Mouse (Mus musculus) forebrain, embryonic 14.5 days (tissue): Measurements from ENCODE around the gene Sgpp2. TPM values are rescaled to one million over a fixed set of nuclear protein-coding genes. Genes with fewer than 3 reads are reported as not detected.

ENCODE experiments used
- ATAC-seq: fragments of 200-750 bp; cut with Nextera tagmentation; 2 replicates; pipeline ENCODE4 v1.8.0; 2017; ENCODE audit warnings: mild to moderate bottlenecking, moderate library complexity
- DNase-seq: peaks from one replicate; pipeline ENCODE4 v3.0.0-alpha.2; 2015; ENCODE audit warnings: low spot score
- H3K27ac ChIP-seq: fragments of 300-500 bp; sonication (generic); 2 replicates; pipeline ENCODE4 v1.5.1; 2014; ENCODE audit warnings: low read depth, mild to moderate bottlenecking, control low read depth, low read length, moderate library complexity
- H3K27me3 ChIP-seq: fragments of 300-500 bp; sonication (generic); replicated peaks from 2 replicates; pipeline ENCODE4 v1.6.1; 2014; ENCODE audit warnings: low read length, control low read depth, mixed read lengths; ENCODE audit not compliant: control insufficient read depth, insufficient read depth
- H3K36me3 ChIP-seq: fragments of 300-500 bp; sonication (generic); 2 replicates; pipeline ENCODE4 v1.6.1; 2014; ENCODE audit warnings: low read length, control low read depth; ENCODE audit not compliant: control insufficient read depth, insufficient read depth
- H3K4me1 ChIP-seq: fragments of 300-500 bp; sonication (generic); 2 replicates; pipeline ENCODE4 v1.6.1; 2014; ENCODE audit warnings: antibody characterized with exemption, low read length, control low read depth; ENCODE audit not compliant: control insufficient read depth, insufficient read depth
- H3K4me2 ChIP-seq: fragments of 300-500 bp; sonication (generic); 2 replicates; pipeline ENCODE4 v1.6.1; 2014; ENCODE audit warnings: mild to moderate bottlenecking, control low read depth, low read length
- H3K4me3 ChIP-seq: fragments of 300-500 bp; sonication (generic); 2 replicates; pipeline ENCODE4 v1.5.1; 2014; ENCODE audit warnings: low read depth, low read length, control low read depth
- H3K9ac ChIP-seq: fragments of 300-500 bp; sonication (generic); 2 replicates; pipeline ENCODE4 v1.6.1; 2014; ENCODE audit warnings: mild to moderate bottlenecking, low read length, control low read depth, moderate library complexity
- H3K9me3 ChIP-seq: fragments of 300-500 bp; sonication (generic); replicated peaks from 2 replicates; pipeline ENCODE4 v1.6.1; 2016; ENCODE audit warnings: low read length, control low read depth, mixed read lengths; ENCODE audit not compliant: control insufficient read depth
- WGBS: fragments of 180-500 bp; shearing (Covaris S2); extraction: QIAGEN DNeasy Blood & Tissue Kit; methylation state at CpG from one replicate; pipeline ENCODE4 v1.1.7; 2014; 5-methylcytosine and 5-hydroxymethylcytosine counted together
- polyA plus RNA-seq: library from polyadenylated mRNA; unstranded; fragments of >200 nt; fragmentation: Nextera tagmentation; extraction: Ambion mirVana; gene quantifications from 2 replicates; pipeline ENCODE4 v1.2.1, GENCODE M21; 2014

Sgpp2 gene
- polyA plus RNA-seq, 1 experiment from 2014 or later = 0.10 TPM

DNA sequence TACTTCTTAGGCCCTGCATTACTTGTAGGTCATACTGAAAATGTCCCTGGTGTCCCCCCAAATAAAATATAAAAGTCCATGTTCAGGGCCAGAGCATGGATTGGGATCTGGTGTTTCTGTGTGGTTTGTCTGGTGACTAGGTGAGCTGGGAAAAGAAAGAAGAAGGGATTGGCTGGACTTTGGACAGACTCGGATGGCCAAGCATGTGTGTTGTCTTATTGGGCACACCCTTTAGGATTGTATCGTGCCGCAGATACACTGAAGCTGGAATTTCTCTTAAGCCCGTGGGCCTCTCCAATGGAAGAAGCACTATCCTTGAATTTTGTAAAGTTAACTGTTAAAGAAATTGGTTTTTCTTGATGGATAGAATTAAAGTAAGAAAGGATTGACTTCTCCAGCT, 91.3 kb downstream of the Sgpp2 start:
- H3K27ac ChIP-seq = no peak overlapping the region
- WGBS = 95% methylated on average over 4 of the region's 4 CpGs
- no peaks in the 10 kb centered on the region for H3K4me1 ChIP-seq
- no peak for ATAC-seq
- no peaks in the 10 kb centered on the region for H3K36me3 ChIP-seq
- H3K4me3 ChIP-seq = no peak overlapping the region
- no peak overlapping the region for H3K9ac ChIP-seq
- H3K4me2 ChIP-seq = no peak overlapping the region
- no peaks in the 10 kb centered on the region for H3K9me3 ChIP-seq
- DNase-seq = no peak
- H3K27me3 ChIP-seq = no peaks in the 10 kb centered on the region

DNA sequence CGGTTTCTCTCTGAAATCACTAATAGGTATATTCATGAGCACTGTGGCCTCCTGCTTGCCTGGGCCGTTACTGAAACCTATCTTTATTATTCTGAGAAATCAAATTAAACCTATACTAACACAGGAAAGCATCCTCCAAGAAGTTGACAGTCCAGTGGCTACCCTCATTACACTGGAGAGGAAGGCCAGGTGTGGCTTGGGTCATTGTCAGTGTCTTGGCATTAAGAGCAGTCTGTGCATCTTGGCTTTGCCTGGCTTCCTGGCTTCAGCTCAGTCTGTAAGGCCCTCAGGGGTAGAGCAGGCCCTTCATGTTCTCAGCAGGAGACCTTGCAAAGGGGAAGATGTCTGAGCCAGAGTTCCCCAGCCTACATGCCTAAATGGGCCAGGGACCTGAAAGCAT, 99.3 kb downstream of the Sgpp2 start:
- no peaks in the 10 kb centered on the region for H3K27me3 ChIP-seq
- H3K9ac ChIP-seq = no peak overlapping the region
- H3K9me3 ChIP-seq = no peaks in the 10 kb centered on the region
- H3K36me3 ChIP-seq = no peaks in the 10 kb centered on the region
- no peak for DNase-seq
- H3K27ac ChIP-seq = no peak overlapping the region
- ATAC-seq = no peak
- 91% methylated on average over 2 of the region's 2 CpGs for WGBS
- H3K4me2 ChIP-seq = no peak overlapping the region
- no peaks in the 10 kb centered on the region for H3K4me1 ChIP-seq
- H3K4me3 ChIP-seq = no peak overlapping the region

DNA sequence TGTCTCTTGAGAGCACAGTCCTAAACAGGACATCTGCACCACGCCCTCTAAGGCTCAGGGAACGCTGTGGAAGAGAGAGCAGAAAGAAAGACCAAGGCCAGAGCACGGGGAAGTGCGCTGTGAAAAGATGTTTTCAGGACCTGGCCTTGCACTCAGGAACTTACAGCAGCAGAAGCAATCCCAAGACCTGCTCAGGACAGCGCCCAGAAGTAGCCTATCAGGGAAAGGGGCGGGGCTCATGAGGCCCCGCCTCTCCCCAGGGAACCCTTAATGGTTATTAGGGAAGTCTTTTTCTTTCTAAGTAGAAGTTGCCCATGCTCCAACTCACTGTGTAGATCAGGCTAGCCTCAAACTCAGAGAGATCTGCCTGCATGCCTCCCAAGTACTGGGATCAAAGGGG, 102.5 kb downstream of the Sgpp2 start:
- no peaks in the 10 kb centered on the region for H3K4me1 ChIP-seq
- H3K27me3 ChIP-seq = no peaks in the 10 kb centered on the region
- DNase-seq (no peak), ATAC-seq (no peak)
- H3K4me3 ChIP-seq = no peak overlapping the region
- no peak overlapping the region for H3K27ac ChIP-seq
- H3K9me3 ChIP-seq = no peaks in the 10 kb centered on the region
- no peak overlapping the region for H3K9ac ChIP-seq
- no peaks in the 10 kb centered on the region for H3K36me3 ChIP-seq
- 31% methylated on average over 7 of the region's 7 CpGs for WGBS
- no peak overlapping the region for H3K4me2 ChIP-seq

DNA sequence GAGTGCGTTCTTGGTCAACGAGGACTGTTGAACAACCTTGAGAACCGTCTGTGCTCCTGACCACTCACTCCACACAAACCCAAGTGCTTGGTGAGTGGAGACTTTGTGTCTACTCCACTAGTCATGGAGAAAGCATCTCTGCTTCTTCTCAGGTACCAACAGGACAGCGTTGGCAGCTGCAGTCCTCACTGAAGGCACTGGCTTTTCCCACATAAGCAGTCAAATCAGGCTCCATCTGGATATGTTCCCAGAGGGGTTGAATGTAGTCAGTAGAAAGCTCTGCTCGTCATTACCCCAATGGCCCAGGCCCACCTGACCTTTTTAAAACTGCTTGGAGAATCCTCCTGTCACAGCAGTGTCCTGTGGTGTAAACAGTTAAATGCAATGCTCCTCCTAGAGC, 104.3 kb downstream of the Sgpp2 start:
- Histone ChIP-seq H3K4me1 (no peaks in the 10 kb centered on the region), H3K27ac (no peak overlapping the region), H3K36me3 (no peaks in the 10 kb centered on the region), H3K9ac (no peak overlapping the region), H3K27me3 (no peaks in the 10 kb centered on the region), H3K9me3 (no peaks in the 10 kb centered on the region), H3K4me2 (no peak overlapping the region), H3K4me3 (no peak overlapping the region)
- ATAC-seq (no peak), DNase-seq (no peak)
- 91% methylated on average over 5 of the region's 5 CpGs for WGBS

DNA sequence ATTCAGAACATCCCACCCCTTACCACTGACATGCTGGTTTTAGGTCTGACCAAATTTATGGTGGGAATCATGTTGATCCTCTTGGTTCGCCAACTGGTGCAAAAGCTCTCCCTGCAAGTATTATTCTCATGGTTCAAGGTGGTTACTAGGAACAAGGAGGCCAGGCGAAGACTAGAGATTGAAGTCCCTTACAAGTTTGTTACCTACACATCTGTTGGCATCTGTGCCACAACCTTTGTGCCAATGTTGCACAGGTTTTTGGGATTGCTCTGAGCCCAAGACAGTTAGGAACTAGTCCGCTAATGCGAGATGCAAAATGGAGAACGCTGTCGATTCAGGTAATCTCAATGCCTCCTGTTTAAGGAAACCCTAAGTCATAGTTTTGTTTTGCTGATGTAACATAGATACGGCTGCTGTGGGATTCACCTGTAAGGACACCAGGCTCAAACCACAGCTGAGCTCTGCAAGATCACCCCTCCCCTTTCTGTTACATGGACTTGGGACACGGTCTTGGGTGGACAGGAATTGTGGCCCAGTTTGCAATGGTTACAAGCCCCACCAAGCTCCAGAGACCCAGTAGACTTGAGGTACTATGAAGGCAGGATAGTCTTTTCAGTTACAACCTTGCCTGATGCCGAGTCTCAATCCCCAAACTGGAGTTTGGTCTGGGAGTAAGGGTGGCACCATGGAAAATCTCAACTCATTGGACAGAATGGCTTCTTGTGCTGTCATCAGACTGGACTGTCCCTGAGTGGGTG, 107.2 kb downstream of the Sgpp2 start:
- Histone ChIP-seq H3K27ac (no peak overlapping the region), H3K9me3 (no peaks in the 10 kb centered on the region), H3K4me3 (no peak overlapping the region), H3K36me3 (0 out of 2 replicates have a peak, but pooled peaks cover 3% of the 10 kb centered on the region), H3K4me1 (no peaks in the 10 kb centered on the region), H3K4me2 (no peak overlapping the region), H3K27me3 (no peaks in the 10 kb centered on the region), H3K9ac (no peak overlapping the region)
- DNase-seq = no peak
- 92% methylated on average over 9 of the region's 9 CpGs for WGBS
- no peak for ATAC-seq

DNA sequence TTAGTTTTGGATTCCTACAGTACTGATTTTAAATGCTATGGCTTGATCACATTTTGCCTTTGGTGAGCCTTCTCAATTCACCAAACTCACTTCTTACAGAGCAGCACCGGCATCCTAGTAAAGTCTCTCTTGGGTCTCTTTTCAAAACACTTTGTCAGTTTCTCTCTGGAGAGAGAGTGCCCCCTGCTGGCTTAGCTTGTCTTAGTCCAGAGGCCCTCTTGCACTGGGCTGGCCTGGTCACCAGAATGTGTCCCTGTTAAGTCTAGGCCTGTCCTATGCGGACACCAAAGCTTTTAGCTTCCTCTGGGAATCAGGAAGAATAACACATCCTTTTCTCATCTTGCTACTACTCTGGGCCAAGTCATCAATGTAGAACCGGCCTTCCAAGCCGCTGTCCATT, 109.4 kb downstream of the Sgpp2 start:
- Histone ChIP-seq H3K9ac (no peak overlapping the region), H3K4me1 (no peaks in the 10 kb centered on the region), H3K36me3 (peaks cover 3% of the 10 kb centered on the region; the same call in 1 of the 2 replicates), H3K27me3 (no peaks in the 10 kb centered on the region), H3K4me2 (no peak overlapping the region), H3K4me3 (no peak overlapping the region), H3K27ac (no peak overlapping the region), H3K9me3 (no peaks in the 10 kb centered on the region)
- ATAC-seq (peak; percentile 57; the same call in 1 of the 2 replicates), DNase-seq (peak; percentile 80)
- 44% methylated on average over 4 of the region's 4 CpGs for WGBS

DNA sequence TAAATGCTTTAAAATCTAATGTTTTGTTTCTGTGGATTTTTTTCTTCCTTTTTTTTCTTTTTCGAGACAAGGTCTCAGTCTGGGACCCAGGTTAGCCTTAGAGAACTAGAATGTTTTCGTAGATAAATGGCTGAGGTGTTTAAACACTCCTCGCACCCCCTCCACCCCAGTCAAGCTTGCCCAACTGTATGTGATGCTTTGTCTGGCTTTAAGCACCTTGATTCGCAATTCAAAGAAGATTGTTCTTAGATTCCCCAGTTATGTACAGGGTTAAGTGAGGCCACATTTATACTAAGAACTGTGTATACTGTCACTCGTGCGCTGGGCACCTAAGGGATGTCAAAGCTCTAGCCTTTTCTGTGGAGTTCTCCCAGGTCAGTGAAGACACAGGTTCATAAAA, 110.1 kb downstream of the Sgpp2 start:
- Histone ChIP-seq H3K27ac (no peak overlapping the region), H3K36me3 (peaks cover 7% of the 10 kb centered on the region; the same call in 1 of the 2 replicates), H3K9me3 (no peaks in the 10 kb centered on the region), H3K9ac (no peak overlapping the region), H3K4me3 (no peak overlapping the region), H3K4me2 (no peak overlapping the region), H3K27me3 (no peaks in the 10 kb centered on the region), H3K4me1 (no peaks in the 10 kb centered on the region)
- WGBS = 92% methylated on average over 6 of the region's 6 CpGs
- ATAC-seq (no peak), DNase-seq (no peak)

DNA sequence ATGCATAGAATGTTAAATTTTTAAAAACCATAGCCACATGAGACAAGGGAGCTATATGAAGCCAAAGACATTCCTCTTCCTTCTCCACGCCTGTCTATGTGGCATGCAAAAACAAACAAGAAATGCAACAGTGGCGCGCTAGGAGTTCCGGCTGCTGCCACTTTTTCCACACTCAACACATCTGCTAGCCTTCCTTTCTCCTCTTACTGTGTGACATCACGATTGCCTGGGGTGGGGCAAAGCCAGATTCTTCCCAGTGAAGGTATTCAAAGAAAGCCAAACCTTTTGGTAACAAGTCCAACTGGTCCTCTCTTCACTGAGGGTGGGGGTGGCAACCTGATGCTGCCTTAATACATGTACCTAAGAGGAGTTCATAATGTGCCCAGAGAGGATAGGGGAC, 111.6 kb downstream of the Sgpp2 start:
- Histone ChIP-seq H3K36me3 (peaks cover 7% of the 10 kb centered on the region; the same call in 1 of the 2 replicates), H3K9me3 (no peaks in the 10 kb centered on the region), H3K4me2 (no peak overlapping the region), H3K4me3 (no peak overlapping the region), H3K4me1 (no peaks in the 10 kb centered on the region), H3K27me3 (no peaks in the 10 kb centered on the region), H3K27ac (no peak overlapping the region), H3K9ac (no peak overlapping the region)
- DNase-seq = no peak
- WGBS = 94% methylated on average over 5 of the region's 5 CpGs
- ATAC-seq = no peak

DNA sequence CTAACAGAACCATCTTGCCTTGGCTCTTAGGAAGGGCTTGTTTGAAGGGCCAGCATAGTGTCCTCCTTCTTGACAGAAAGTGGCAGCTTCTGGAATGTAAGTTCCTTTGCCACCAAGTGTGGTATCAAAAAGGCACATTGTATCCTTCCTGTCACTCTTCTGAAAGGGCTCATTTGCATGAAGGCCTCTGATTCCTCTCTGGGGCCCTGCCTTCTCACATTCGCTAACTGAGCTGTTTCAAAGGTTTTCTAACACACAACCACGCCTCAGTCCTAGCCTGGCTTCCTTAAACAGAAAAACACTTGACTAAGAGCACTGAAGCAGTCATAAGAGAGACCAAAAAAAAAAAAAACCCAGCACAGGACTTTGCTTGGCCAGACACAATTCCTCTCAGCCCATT, 112.4 kb downstream of the Sgpp2 start:
- ATAC-seq = no peak
- H3K9ac ChIP-seq = no peak overlapping the region
- H3K27ac ChIP-seq = no peak overlapping the region
- H3K36me3 ChIP-seq = peaks cover 7% of the 10 kb centered on the region; the same call in 1 of the 2 replicates
- no peak for DNase-seq
- no peaks in the 10 kb centered on the region for H3K4me1 ChIP-seq
- H3K27me3 ChIP-seq = no peaks in the 10 kb centered on the region
- WGBS = 49% methylated on average over 2 of the region's 2 CpGs
- no peaks in the 10 kb centered on the region for H3K9me3 ChIP-seq
- no peak overlapping the region for H3K4me2 ChIP-seq
- H3K4me3 ChIP-seq = no peak overlapping the region
